Mouse (Mus musculus): ENCODE measurements around the gene Zfp648. TPM values are rescaled to one million over a fixed set of nuclear protein-coding genes. Genes with fewer than 3 reads are reported as not detected.

Gene Zfp648
- polyA plus RNA-seq, 1 experiment: not detected

DNA sequence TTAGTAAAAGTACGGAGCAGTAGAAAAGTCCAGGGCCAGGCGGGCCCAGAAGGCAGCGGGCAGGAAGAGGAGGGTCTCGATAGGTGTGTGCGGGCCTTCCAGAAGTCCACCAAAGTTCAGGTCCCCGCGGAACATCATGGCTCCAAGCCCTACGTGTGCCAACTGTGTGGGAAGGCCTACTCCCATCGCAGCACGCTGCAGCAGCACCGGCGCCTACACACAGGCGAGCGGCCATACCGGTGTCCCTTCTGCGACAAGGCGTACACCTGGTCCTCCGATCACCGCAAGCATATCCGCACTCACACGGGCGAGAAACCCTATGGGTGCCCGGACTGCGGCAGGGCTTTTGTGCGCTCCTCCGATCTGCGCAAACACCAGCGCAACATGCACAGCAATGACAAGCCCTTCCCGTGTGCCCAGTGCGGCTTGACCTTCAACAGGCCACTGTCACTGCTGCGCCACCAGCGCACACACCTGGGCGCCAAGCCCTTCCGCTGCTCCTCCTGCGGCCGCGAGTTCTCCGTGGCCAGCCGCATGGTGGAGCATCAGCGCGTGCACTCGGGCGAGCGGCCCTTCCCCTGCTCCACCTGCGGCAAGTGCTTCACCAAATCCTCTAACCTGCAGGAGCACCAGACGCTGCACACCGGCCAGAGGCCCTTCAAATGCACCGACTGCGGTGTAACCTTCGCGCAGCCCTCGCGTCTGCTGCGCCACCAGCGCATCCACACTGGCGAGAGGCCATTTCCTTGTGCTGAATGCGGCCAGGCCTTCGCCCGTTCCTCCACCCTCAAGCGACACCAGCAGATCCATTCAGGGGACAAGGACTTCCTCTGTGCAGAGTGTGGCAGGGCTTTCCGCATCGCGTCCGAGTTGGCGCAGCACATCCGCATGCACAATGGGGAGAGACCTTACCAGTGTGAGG, 3.9 kb downstream of the Zfp648 start:
- 14% methylated on average over 66 of the region's 66 CpGs for WGBS
- no peak overlapping the region for H3K4me3 ChIP-seq (ENCODE audit: control insufficient read depth, insufficient read depth, low read length)

DNA sequence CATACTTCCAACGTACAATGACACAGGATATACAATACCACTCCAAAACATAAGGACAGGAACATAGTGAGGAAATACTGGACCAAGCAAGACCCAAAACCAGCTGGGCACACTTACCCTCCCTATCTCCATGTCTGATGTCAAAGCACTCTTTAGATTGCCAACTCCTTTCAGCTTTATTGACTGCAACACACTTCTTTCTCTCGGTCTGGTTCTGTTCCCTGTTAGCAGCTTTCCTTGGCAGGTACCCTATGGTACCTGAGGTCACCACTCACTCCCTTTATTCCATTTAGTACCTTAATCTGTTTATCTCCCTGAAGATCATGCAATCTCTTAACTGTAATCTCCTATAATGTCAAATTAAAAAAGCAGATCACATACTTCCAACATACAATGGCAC, 19.0 kb downstream of the Zfp648 start:
- H3K4me1 ChIP-seq (replicated peaks; ENCODE audit: control insufficient read depth, insufficient read depth, low read length): no peaks in the 10 kb centered on the region
- DNase-seq: no peak
- 92% methylated on average over 2 of the region's 2 CpGs for WGBS
- no peaks in the 10 kb centered on the region for H3K27me3 ChIP-seq (ENCODE audit: control insufficient read depth, insufficient read depth, low read length)
- no peak overlapping the region for H3K27ac ChIP-seq (ENCODE audit: control insufficient read depth, insufficient read depth, low read length)
- no peak for TF ChIP-seq POLR2A (IDR thresholded peaks at IDR 0.05; ENCODE audit: control insufficient read depth, extremely low read depth, insufficient read depth, low read length, poor library complexity)
- TF ChIP-seq CTCF (IDR thresholded peaks at IDR 0.05; ENCODE audit: borderline replicate concordance, control insufficient read depth, extremely low read depth, insufficient read depth, low read length, poor library complexity): no peak
- no peak overlapping the region for H3K4me3 ChIP-seq (ENCODE audit: control insufficient read depth, insufficient read depth, low read length)
- H3K36me3 ChIP-seq (ENCODE audit: control insufficient read depth, insufficient read depth, low read length): no peaks in the 10 kb centered on the region

More for the DNA sequence above, 3.9 kb downstream of the Zfp648 start:
- Histone ChIP-seq H3K36me3 (ENCODE audit: control insufficient read depth, insufficient read depth, low read length) (no peaks in the 10 kb centered on the region), H3K27ac (ENCODE audit: control insufficient read depth, insufficient read depth, low read length) (no peak overlapping the region), H3K4me1 (replicated peaks; ENCODE audit: control insufficient read depth, insufficient read depth, low read length) (peaks cover 2% of the 10 kb centered on the region; the same call in 1 of the 2 replicates), H3K27me3 (ENCODE audit: control insufficient read depth, insufficient read depth, low read length) (peaks cover 3% of the 10 kb centered on the region; the same call in 1 of the 2 replicates)
- TF ChIP-seq CTCF (IDR thresholded peaks at IDR 0.05; ENCODE audit: borderline replicate concordance, control insufficient read depth, extremely low read depth, insufficient read depth, low read length, poor library complexity) (no peak), POLR2A (IDR thresholded peaks at IDR 0.05; ENCODE audit: control insufficient read depth, extremely low read depth, insufficient read depth, low read length, poor library complexity) (no peak)
- DNase-seq: no peak

GRCm38 (mm10) chr1:154220566-154220965, 19.6 kb downstream of the Zfp648 start:
- Histone ChIP-seq H3K27ac (ENCODE audit: control insufficient read depth, insufficient read depth, low read length) (no peak overlapping the region), H3K4me3 (ENCODE audit: control insufficient read depth, insufficient read depth, low read length) (no peak overlapping the region), H3K27me3 (ENCODE audit: control insufficient read depth, insufficient read depth, low read length) (no peaks in the 10 kb centered on the region), H3K36me3 (ENCODE audit: control insufficient read depth, insufficient read depth, low read length) (no peaks in the 10 kb centered on the region), H3K4me1 (replicated peaks; ENCODE audit: control insufficient read depth, insufficient read depth, low read length) (no peaks in the 10 kb centered on the region)
- DNase-seq: no peak
- no peak for TF ChIP-seq CTCF (IDR thresholded peaks at IDR 0.05; ENCODE audit: borderline replicate concordance, control insufficient read depth, extremely low read depth, insufficient read depth, low read length, poor library complexity)
- TF ChIP-seq POLR2A (IDR thresholded peaks at IDR 0.05; ENCODE audit: control insufficient read depth, extremely low read depth, insufficient read depth, low read length, poor library complexity): no peak
- WGBS: 96% methylated on average over 3 of the region's 3 CpGs

DNA sequence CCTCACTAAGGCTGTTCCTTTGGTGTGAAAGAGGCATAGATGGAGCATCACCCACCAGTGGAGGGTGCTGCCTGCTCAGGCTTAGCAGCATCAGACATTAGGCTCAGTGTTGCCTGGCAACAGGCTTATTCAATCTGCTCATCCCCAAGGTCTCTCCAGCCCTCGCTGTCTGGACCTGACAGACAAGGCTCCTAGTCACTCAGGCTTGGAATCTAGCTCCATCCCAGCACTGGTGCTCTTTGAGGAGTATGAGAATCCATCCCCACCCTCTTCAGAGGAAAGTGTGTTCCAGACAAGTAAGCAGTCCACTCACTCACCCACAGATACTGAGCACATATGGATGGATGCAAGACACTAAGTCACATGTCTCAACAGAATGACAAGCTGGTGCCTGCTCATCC, 22.8 kb downstream of the Zfp648 start:
- TF ChIP-seq POLR2A (IDR thresholded peaks at IDR 0.05; ENCODE audit: control insufficient read depth, extremely low read depth, insufficient read depth, low read length, poor library complexity) (no peak), CTCF (IDR thresholded peaks at IDR 0.05; ENCODE audit: borderline replicate concordance, control insufficient read depth, extremely low read depth, insufficient read depth, low read length, poor library complexity) (no peak)
- H3K27me3 ChIP-seq (ENCODE audit: control insufficient read depth, insufficient read depth, low read length): no peaks in the 10 kb centered on the region
- no peak for DNase-seq
- no peak overlapping the region for H3K27ac ChIP-seq (ENCODE audit: control insufficient read depth, insufficient read depth, low read length)
- no peak overlapping the region for H3K4me3 ChIP-seq (ENCODE audit: control insufficient read depth, insufficient read depth, low read length)
- H3K36me3 ChIP-seq (ENCODE audit: control insufficient read depth, insufficient read depth, low read length): no peaks in the 10 kb centered on the region
- H3K4me1 ChIP-seq (replicated peaks; ENCODE audit: control insufficient read depth, insufficient read depth, low read length): no peaks in the 10 kb centered on the region
- WGBS: 74% methylated on average over 1 of the region's 1 CpGs

DNA sequence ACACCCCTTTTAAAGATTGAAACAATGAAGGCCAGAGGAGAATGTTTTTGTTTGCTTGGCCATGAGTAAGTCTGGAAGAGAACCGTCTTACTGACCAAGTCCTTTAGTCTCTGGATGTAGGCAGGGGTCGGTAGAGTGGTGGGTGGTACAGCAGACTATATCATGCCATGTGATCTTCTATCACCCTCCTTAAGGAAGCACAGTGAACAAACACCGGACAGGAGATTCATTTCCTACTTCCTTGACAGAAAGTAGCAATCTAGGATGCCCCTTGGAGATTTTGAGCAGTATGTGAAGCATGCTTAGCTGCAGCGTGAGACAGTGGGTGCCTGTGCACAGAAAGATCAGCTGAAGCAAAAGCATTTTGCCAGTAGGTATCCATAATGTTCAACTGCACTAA, 31.6 kb downstream of the Zfp648 start:
- 76% methylated on average over 4 of the region's 4 CpGs for WGBS
- TF ChIP-seq POLR2A (IDR thresholded peaks at IDR 0.05; ENCODE audit: control insufficient read depth, extremely low read depth, insufficient read depth, low read length, poor library complexity) (no peak), CTCF (IDR thresholded peaks at IDR 0.05; ENCODE audit: borderline replicate concordance, control insufficient read depth, extremely low read depth, insufficient read depth, low read length, poor library complexity) (no peak)
- Histone ChIP-seq H3K4me1 (replicated peaks; ENCODE audit: control insufficient read depth, insufficient read depth, low read length) (no peaks in the 10 kb centered on the region), H3K36me3 (ENCODE audit: control insufficient read depth, insufficient read depth, low read length) (no peaks in the 10 kb centered on the region), H3K27ac (ENCODE audit: control insufficient read depth, insufficient read depth, low read length) (no peak overlapping the region), H3K4me3 (ENCODE audit: control insufficient read depth, insufficient read depth, low read length) (no peak overlapping the region), H3K27me3 (ENCODE audit: control insufficient read depth, insufficient read depth, low read length) (no peaks in the 10 kb centered on the region)
- DNase-seq: no peak

GRCm38 (mm10) chr1:154233033-154233432, 32.0 kb downstream of the Zfp648 start:
- Histone ChIP-seq H3K27me3 (ENCODE audit: control insufficient read depth, insufficient read depth, low read length) (no peaks in the 10 kb centered on the region), H3K36me3 (ENCODE audit: control insufficient read depth, insufficient read depth, low read length) (no peaks in the 10 kb centered on the region), H3K27ac (ENCODE audit: control insufficient read depth, insufficient read depth, low read length) (no peak overlapping the region), H3K4me1 (replicated peaks; ENCODE audit: control insufficient read depth, insufficient read depth, low read length) (no peaks in the 10 kb centered on the region), H3K4me3 (ENCODE audit: control insufficient read depth, insufficient read depth, low read length) (no peak overlapping the region)
- TF ChIP-seq POLR2A (IDR thresholded peaks at IDR 0.05; ENCODE audit: control insufficient read depth, extremely low read depth, insufficient read depth, low read length, poor library complexity) (no peak), CTCF (IDR thresholded peaks at IDR 0.05; ENCODE audit: borderline replicate concordance, control insufficient read depth, extremely low read depth, insufficient read depth, low read length, poor library complexity) (no peak)
- DNase-seq: no peak
- 61% methylated on average over 6 of the region's 6 CpGs for WGBS

Measured in thymus, adult 2 months (tissue).